Mouse (Mus musculus) myocyte (in vitro differentiated cells): ENCODE measurements around the gene Wwox. TPM values are rescaled to one million over a fixed set of nuclear protein-coding genes. Genes with fewer than 3 reads are reported as not detected.

Experiments
- H3K27me3 ChIP-seq: one replicate; pipeline ENCODE4 v1.6.1; 2011; ENCODE audit not compliant: control insufficient read depth, insufficient read depth, insufficient read length
- H3K36me3 ChIP-seq: one replicate; pipeline ENCODE4 v1.6.1; 2011; ENCODE audit not compliant: control insufficient read depth, insufficient read depth
- H3K4me2 ChIP-seq: one replicate; pipeline ENCODE4 v1.6.1; 2011; ENCODE audit warnings: low read depth, control low read depth
- H3K4me3 ChIP-seq: one replicate; pipeline ENCODE4 v1.5.1; 2011; ENCODE audit warnings: mild to moderate bottlenecking, control low read depth, moderate library complexity
- H3K79me2 ChIP-seq: one replicate; pipeline ENCODE4 v1.6.1; 2011; ENCODE audit not compliant: control insufficient read depth, insufficient read depth
- H3ac ChIP-seq: one replicate; pipeline ENCODE4 v1.6.1; 2011; ENCODE audit not compliant: control insufficient read depth, insufficient read length
- CEBPB ChIP-seq: IDR thresholded peaks from 2 replicates; pipeline ENCODE4 v1.6.1; 2011; ENCODE audit warnings: mild to moderate bottlenecking, moderate library complexity; ENCODE audit not compliant: poor library complexity, insufficient read depth, severe bottlenecking
- E2F4 ChIP-seq: IDR thresholded peaks from one replicate; pipeline ENCODE4 v1.6.1; 2011; ENCODE audit warnings: mild to moderate bottlenecking, control low read depth, moderate library complexity; ENCODE audit not compliant: insufficient read depth
- MAX ChIP-seq: IDR thresholded peaks from one replicate; pipeline ENCODE4 v1.6.1; 2011; ENCODE audit warnings: low read depth, mild to moderate bottlenecking, control low read depth
- MYOD1 ChIP-seq, 3 experiments: IDR thresholded peaks; one replicate each; pipeline ENCODE4 v1.6.1; 2011; ENCODE audit warnings: control low read depth in 2 of 3, low read depth in 2 of 3, mild to moderate bottlenecking in 2 of 3, moderate library complexity in 1 of 3; ENCODE audit not compliant: insufficient read length in 2 of 3, control insufficient read depth in 1 of 3
- MYOG ChIP-seq, 3 experiments: IDR thresholded peaks; one replicate each; pipeline ENCODE4 v1.6.1; 2011; ENCODE audit warnings: control low read depth in 2 of 3, low read depth in 2 of 3, mild to moderate bottlenecking in 2 of 3; ENCODE audit not compliant: insufficient read length in 2 of 3, control insufficient read depth in 1 of 3, insufficient read depth in 1 of 3
- POLR2A ChIP-seq: IDR thresholded peaks from one replicate; pipeline ENCODE4 v1.6.1; 2011; ENCODE audit warnings: low read depth, mild to moderate bottlenecking, control low read depth, moderate library complexity; ENCODE audit not compliant: insufficient read length
- POLR2AphosphoS2 ChIP-seq: IDR thresholded peaks from one replicate; pipeline ENCODE4 v1.6.1; 2011; ENCODE audit warnings: low read depth, control low read depth; ENCODE audit not compliant: insufficient read length
- REST ChIP-seq: IDR thresholded peaks from one replicate; pipeline ENCODE4 v1.6.1; 2011; ENCODE audit warnings: mild to moderate bottlenecking, control low read depth, moderate library complexity; ENCODE audit not compliant: insufficient read depth, insufficient read length
- SRF ChIP-seq: IDR thresholded peaks from one replicate; pipeline ENCODE4 v1.6.1; 2011; ENCODE audit warnings: low read depth; ENCODE audit not compliant: control insufficient read depth, insufficient read length
- TCF12 ChIP-seq: IDR thresholded peaks from one replicate; pipeline ENCODE4 v1.6.1; 2011; ENCODE audit warnings: mild to moderate bottlenecking, control low read depth; ENCODE audit not compliant: poor library complexity, insufficient read depth, severe bottlenecking
- TCF3 ChIP-seq: IDR thresholded peaks from one replicate; pipeline ENCODE4 v1.6.1; 2011; ENCODE audit warnings: low read depth, control low read depth; ENCODE audit not compliant: insufficient read length
- USF1 ChIP-seq: IDR thresholded peaks from one replicate; pipeline ENCODE4 v1.6.1; 2011; ENCODE audit warnings: low read depth, mild to moderate bottlenecking, control low read depth, moderate library complexity
- polyA plus RNA-seq: library from polyadenylated mRNA; unstranded; fragments of >200 nt; fragmentation: generic; extraction: Trizol; gene quantifications from one replicate; pipeline ENCODE4 v1.2.1, GENCODE M21; 2012; ENCODE audit warnings: missing spikeins

Gene Wwox
- polyA plus RNA-seq, 1 experiment, result 8.6 TPM

DNA sequence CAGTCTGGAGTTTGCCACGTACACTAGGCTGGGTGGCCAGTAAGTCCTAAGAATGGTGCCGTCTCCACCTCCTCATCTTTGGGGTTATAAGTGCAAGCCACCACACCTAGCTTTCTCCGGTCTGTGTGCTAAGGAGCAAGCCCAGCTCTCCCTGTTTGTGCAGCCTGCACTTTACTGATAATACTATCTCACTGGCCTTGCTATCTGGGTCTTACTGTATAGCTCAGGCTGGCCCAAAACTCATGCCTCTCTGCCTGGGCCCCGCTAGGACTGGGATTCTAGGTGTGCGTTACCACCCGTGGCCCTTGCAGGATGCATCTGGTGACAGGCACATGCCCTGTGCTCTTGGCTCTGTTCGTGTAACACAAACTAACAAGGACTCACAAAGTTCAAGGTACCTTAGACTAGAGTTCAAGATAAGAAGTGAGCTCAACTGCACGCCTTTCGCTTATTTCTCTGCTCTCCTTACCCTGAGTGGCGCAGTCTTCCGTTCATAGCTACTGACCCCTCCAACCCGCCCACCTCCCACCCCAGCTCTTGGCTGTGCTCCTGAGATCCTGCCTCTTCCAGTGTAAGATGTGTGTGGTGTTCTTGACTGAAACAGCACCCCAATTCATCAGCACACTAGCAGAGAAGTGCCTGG, 618.9 kb downstream of the Wwox start:
- Histone ChIP-seq H3K27me3 (no peaks in the 10 kb centered on the region), H3K79me2 (no peaks in the 10 kb centered on the region), H3ac (no peak overlapping the region), H3K4me3 (no peak overlapping the region), H3K36me3 (no peaks in the 10 kb centered on the region), H3K4me2 (no peak overlapping the region)
- TF ChIP-seq TCF12, result no peak
- TF ChIP-seq MYOD1 (IDR thresholded peaks at IDR 0.05; ENCODE audit: control insufficient read depth in 1 of 3, insufficient read length in 2 of 3, low read depth in 2 of 3), result no peak
- no peak for TF ChIP-seq REST
- no peak for TF ChIP-seq TCF3

DNA sequence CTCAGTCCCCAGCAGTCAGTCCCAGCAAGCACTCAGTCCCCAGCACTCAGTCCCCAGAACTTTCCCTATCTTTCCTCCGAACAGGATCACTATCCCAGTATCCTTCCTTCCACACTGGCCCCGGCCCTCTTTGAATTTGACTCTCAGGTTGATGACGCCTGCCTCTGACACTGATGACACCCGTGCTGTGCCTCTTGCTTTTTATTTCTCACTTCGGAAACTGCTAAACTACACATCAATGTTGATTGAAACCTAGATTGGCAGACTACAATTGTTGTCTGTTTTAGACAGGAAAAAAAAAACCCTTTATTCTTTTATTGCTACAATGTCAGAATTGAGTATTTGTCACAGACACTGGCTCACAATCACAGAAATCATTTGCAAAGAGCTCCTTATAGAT, 624.2 kb downstream of the Wwox start:
- no peak overlapping the region for H3ac ChIP-seq
- H3K4me2 ChIP-seq, result no peak overlapping the region
- H3K79me2 ChIP-seq, result no peaks in the 10 kb centered on the region
- TF ChIP-seq MAX (no peak), POLR2AphosphoS2 (no peak), TCF12 (no peak), MYOD1 (IDR thresholded peaks at IDR 0.05; ENCODE audit: control insufficient read depth in 1 of 3, insufficient read length in 2 of 3, low read depth in 2 of 3) (no peak), TCF3 (no peak), SRF (no peak), USF1 (no peak), MYOG (IDR thresholded peaks at IDR 0.05; ENCODE audit: control insufficient read depth in 1 of 3, insufficient read depth in 1 of 3, insufficient read length in 2 of 3, low read depth in 2 of 3) (no peak), POLR2A (no peak), REST (no peak)
- H3K4me3 ChIP-seq, result no peak overlapping the region
- H3K27me3 ChIP-seq, result no peaks in the 10 kb centered on the region
- no peaks in the 10 kb centered on the region for H3K36me3 ChIP-seq

DNA sequence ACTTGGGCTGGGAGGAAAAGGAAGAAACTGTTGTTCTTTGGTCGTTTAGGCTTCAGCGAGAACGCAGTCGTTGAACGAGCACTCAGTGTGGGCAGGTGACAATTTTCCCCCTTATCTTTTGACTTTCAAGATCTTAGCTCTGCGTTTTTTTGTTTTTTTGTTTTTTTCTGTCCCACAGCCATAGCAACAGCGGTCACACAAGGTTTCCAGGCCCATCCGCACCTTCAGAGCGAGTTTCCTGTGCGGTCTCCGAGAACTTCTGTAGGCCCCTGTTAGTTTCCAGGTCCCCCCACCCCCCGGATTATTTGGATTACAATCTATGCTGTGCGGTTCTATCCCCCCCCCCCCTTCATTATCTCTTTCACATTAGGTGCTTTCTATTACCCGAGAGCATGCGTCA, 625.2 kb downstream of the Wwox start:
- no peaks in the 10 kb centered on the region for H3K27me3 ChIP-seq
- no peak overlapping the region for H3K4me2 ChIP-seq
- H3K79me2 ChIP-seq, result no peaks in the 10 kb centered on the region
- no peaks in the 10 kb centered on the region for H3K36me3 ChIP-seq
- H3ac ChIP-seq, result no peak overlapping the region
- no peak for TF ChIP-seq E2F4
- no peak for TF ChIP-seq TCF12
- TF ChIP-seq MYOG (IDR thresholded peaks at IDR 0.05; ENCODE audit: control insufficient read depth in 1 of 3, insufficient read depth in 1 of 3, insufficient read length in 2 of 3, low read depth in 2 of 3), result no peak
- no peak for TF ChIP-seq POLR2A
- no peak for TF ChIP-seq SRF
- H3K4me3 ChIP-seq, result no peak overlapping the region

DNA sequence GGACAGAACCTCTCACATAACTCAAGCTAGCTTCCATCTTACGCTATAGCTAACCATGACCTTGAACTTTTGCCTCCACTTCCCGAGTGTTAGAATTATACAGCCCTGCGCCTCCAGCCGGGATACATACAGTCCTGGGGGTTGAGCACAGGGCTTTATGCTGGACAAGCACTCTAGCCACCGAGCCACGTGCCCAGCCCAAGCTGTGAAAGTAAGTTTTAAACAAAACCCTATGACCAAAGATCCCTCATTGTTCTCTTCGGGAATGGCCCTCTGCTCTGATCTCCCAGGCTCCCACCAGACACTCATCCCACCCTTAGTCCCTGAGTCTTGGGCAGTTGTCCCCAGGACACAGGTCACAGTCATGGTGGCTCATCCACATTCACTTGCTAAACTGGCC, 625.9 kb downstream of the Wwox start:
- H3K4me2 ChIP-seq, result no peak overlapping the region
- no peak overlapping the region for H3K4me3 ChIP-seq
- no peaks in the 10 kb centered on the region for H3K27me3 ChIP-seq
- no peaks in the 10 kb centered on the region for H3K36me3 ChIP-seq
- no peaks in the 10 kb centered on the region for H3K79me2 ChIP-seq
- H3ac ChIP-seq, result no peak overlapping the region
- no peak for TF ChIP-seq SRF
- no peak for TF ChIP-seq MYOG (IDR thresholded peaks at IDR 0.05; ENCODE audit: control insufficient read depth in 1 of 3, insufficient read depth in 1 of 3, insufficient read length in 2 of 3, low read depth in 2 of 3)
- TF ChIP-seq MAX, result no peak
- TF ChIP-seq MYOD1 (IDR thresholded peaks at IDR 0.05; ENCODE audit: control insufficient read depth in 1 of 3, insufficient read length in 2 of 3, low read depth in 2 of 3), result no peak

DNA sequence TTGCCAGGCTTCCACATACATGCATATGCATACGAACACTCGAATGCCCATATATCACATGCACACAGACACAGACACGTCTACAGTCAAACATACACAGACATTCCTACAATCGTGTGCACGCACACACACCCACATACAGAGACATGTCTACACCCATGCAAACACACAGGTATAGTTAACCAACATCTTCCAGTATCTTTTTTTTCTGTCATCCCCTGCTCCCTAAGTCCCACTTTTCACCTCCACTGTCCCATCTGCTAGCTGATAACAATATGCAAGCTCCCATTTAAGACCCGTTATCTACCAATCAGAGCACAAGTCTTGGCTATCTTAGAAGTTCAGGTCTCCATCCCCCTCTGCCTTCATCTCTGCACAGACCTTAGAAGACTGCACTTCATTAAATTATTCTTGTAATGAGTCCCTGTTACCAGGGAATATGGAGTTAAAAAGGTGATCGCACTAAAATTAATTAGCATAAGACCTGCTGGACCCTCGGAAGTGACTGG, 627.1 kb downstream of the Wwox start:
- no peak overlapping the region for H3K4me2 ChIP-seq
- TF ChIP-seq TCF3, result no peak
- TF ChIP-seq TCF12, result no peak
- no peak for TF ChIP-seq MAX
- TF ChIP-seq REST, result no peak
- no peak for TF ChIP-seq MYOG (IDR thresholded peaks at IDR 0.05; ENCODE audit: control insufficient read depth in 1 of 3, insufficient read depth in 1 of 3, insufficient read length in 2 of 3, low read depth in 2 of 3)
- no peak for TF ChIP-seq POLR2A
- no peak for TF ChIP-seq SRF
- no peak for TF ChIP-seq MYOD1 (IDR thresholded peaks at IDR 0.05; ENCODE audit: control insufficient read depth in 1 of 3, insufficient read length in 2 of 3, low read depth in 2 of 3)
- no peak for TF ChIP-seq USF1
- TF ChIP-seq E2F4, result no peak
- TF ChIP-seq CEBPB, result no peak
- TF ChIP-seq POLR2AphosphoS2, result no peak
- H3K27me3 ChIP-seq, result no peaks in the 10 kb centered on the region
- H3K79me2 ChIP-seq, result no peaks in the 10 kb centered on the region
- no peak overlapping the region for H3K4me3 ChIP-seq
- no peaks in the 10 kb centered on the region for H3K36me3 ChIP-seq
- H3ac ChIP-seq, result no peak overlapping the region
